Mouse (Mus musculus): ENCODE measurements around the gene Kcnma1. TPM values are rescaled to one million over a fixed set of nuclear protein-coding genes. Genes with fewer than 3 reads are reported as not detected.

Kcnma1 gene
- polyA plus RNA-seq, 1 experiment from 2014 or later = 0.05 TPM

DNA sequence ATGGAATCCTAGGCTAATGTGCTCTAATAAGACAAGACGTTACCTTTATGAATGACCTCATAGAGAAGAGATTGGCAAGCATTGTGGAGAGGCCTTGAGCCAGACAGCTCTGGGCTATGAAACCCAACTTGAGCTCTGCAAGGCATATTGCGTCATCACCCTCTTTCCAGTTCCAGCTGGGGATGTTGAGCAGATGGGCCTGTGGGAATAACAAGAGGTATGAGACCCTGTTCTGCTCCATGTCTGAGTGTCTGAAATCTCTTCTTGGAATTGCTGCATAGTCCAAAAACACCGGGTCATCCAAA, 519.8 kb downstream of the Kcnma1 start:
- no peak overlapping the region for H3K4me3 ChIP-seq (ENCODE audit: low read depth, low read length)
- ATAC-seq (ENCODE audit: low read depth) = no peak
- WGBS (ENCODE audit: insufficient replicate concordance) = 55% methylated on average over 3 of the region's 3 CpGs
- H3K27me3 ChIP-seq (ENCODE audit: control insufficient read depth, insufficient read depth, low read depth, low read length) = no peaks in the 10 kb centered on the region
- no peak overlapping the region for H3K4me2 ChIP-seq (ENCODE audit: low read depth, low read length)
- H3K27ac ChIP-seq (ENCODE audit: low read length) = no peak overlapping the region
- H3K4me1 ChIP-seq (ENCODE audit: control insufficient read depth, low read depth, low read length) = no peaks in the 10 kb centered on the region
- H3K36me3 ChIP-seq (ENCODE audit: control insufficient read depth, insufficient read depth) = no peaks in the 10 kb centered on the region
- no peaks in the 10 kb centered on the region for H3K9me3 ChIP-seq (replicated peaks; ENCODE audit: control insufficient read depth, low read length)
- no peak overlapping the region for H3K9ac ChIP-seq (ENCODE audit: low read depth, low read length)

- Histone ChIP-seq H3K27ac (ENCODE audit: low read length) (no peak overlapping the region), H3K27me3 (ENCODE audit: control insufficient read depth, insufficient read depth, low read depth, low read length) (no peaks in the 10 kb centered on the region), H3K36me3 (ENCODE audit: control insufficient read depth, insufficient read depth) (no peaks in the 10 kb centered on the region), H3K4me3 (ENCODE audit: low read depth, low read length) (no peak overlapping the region), H3K9me3 (replicated peaks; ENCODE audit: control insufficient read depth, low read length) (no peaks in the 10 kb centered on the region), H3K9ac (ENCODE audit: low read depth, low read length) (no peak overlapping the region), H3K4me2 (ENCODE audit: low read depth, low read length) (no peak overlapping the region), H3K4me1 (ENCODE audit: control insufficient read depth, low read depth, low read length) (no peaks in the 10 kb centered on the region)
- ATAC-seq (ENCODE audit: low read depth) = no peak
- WGBS (ENCODE audit: insufficient replicate concordance) = 58% methylated on average over 8 of the region's 8 CpGs
Measured at GRCm38 (mm10) chr14:23493750-23494495, 520.4 kb downstream of the Kcnma1 start.

GRCm38 (mm10) chr14:23492581-23493360, 521.5 kb downstream of the Kcnma1 start:
- H3K9me3 ChIP-seq (replicated peaks; ENCODE audit: control insufficient read depth, low read length) = no peaks in the 10 kb centered on the region
- H3K4me3 ChIP-seq (ENCODE audit: low read depth, low read length) = no peak overlapping the region
- H3K27me3 ChIP-seq (ENCODE audit: control insufficient read depth, insufficient read depth, low read depth, low read length) = no peaks in the 10 kb centered on the region
- 78% methylated on average over 9 of the region's 9 CpGs for WGBS (ENCODE audit: insufficient replicate concordance)
- no peaks in the 10 kb centered on the region for H3K4me1 ChIP-seq (ENCODE audit: control insufficient read depth, low read depth, low read length)
- ATAC-seq (ENCODE audit: low read depth) = no peak
- H3K9ac ChIP-seq (ENCODE audit: low read depth, low read length) = no peak overlapping the region
- H3K27ac ChIP-seq (ENCODE audit: low read length) = no peak overlapping the region
- H3K36me3 ChIP-seq (ENCODE audit: control insufficient read depth, insufficient read depth) = no peaks in the 10 kb centered on the region
- H3K4me2 ChIP-seq (ENCODE audit: low read depth, low read length) = no peak overlapping the region

- ATAC-seq (ENCODE audit: low read depth) = no peak
- 37% methylated on average over 2 of the region's 2 CpGs for WGBS (ENCODE audit: insufficient replicate concordance)
Measured at GRCm38 (mm10) chr14:23491359-23491758, 522.9 kb downstream of the Kcnma1 start.

GRCm38 (mm10) chr14:23486687-23487086, 527.6 kb downstream of the Kcnma1 start:
- H3K4me3 ChIP-seq (ENCODE audit: low read depth, low read length) = no peak overlapping the region
- no peaks in the 10 kb centered on the region for H3K36me3 ChIP-seq (ENCODE audit: control insufficient read depth, insufficient read depth)
- no peak overlapping the region for H3K9ac ChIP-seq (ENCODE audit: low read depth, low read length)
- H3K27me3 ChIP-seq (ENCODE audit: control insufficient read depth, insufficient read depth, low read depth, low read length) = no peaks in the 10 kb centered on the region
- H3K4me2 ChIP-seq (ENCODE audit: low read depth, low read length) = no peak overlapping the region
- no peaks in the 10 kb centered on the region for H3K4me1 ChIP-seq (ENCODE audit: control insufficient read depth, low read depth, low read length)
- 85% methylated on average over 1 of the region's 1 CpGs for WGBS (ENCODE audit: insufficient replicate concordance)
- H3K27ac ChIP-seq (ENCODE audit: low read length) = no peak overlapping the region
- no peaks in the 10 kb centered on the region for H3K9me3 ChIP-seq (replicated peaks; ENCODE audit: control insufficient read depth, low read length)
- no peak for ATAC-seq (ENCODE audit: low read depth)

More at GRCm38 (mm10) chr14:23491359-23491758, 522.9 kb downstream of the Kcnma1 start:
- no peaks in the 10 kb centered on the region for H3K9me3 ChIP-seq (replicated peaks; ENCODE audit: control insufficient read depth, low read length)
- H3K9ac ChIP-seq (ENCODE audit: low read depth, low read length) = no peak overlapping the region
- H3K27ac ChIP-seq (ENCODE audit: low read length) = no peak overlapping the region
- no peak overlapping the region for H3K4me3 ChIP-seq (ENCODE audit: low read depth, low read length)
- no peaks in the 10 kb centered on the region for H3K4me1 ChIP-seq (ENCODE audit: control insufficient read depth, low read depth, low read length)
- no peaks in the 10 kb centered on the region for H3K27me3 ChIP-seq (ENCODE audit: control insufficient read depth, insufficient read depth, low read depth, low read length)
- H3K4me2 ChIP-seq (ENCODE audit: low read depth, low read length) = no peak overlapping the region
- no peaks in the 10 kb centered on the region for H3K36me3 ChIP-seq (ENCODE audit: control insufficient read depth, insufficient read depth)

DNA sequence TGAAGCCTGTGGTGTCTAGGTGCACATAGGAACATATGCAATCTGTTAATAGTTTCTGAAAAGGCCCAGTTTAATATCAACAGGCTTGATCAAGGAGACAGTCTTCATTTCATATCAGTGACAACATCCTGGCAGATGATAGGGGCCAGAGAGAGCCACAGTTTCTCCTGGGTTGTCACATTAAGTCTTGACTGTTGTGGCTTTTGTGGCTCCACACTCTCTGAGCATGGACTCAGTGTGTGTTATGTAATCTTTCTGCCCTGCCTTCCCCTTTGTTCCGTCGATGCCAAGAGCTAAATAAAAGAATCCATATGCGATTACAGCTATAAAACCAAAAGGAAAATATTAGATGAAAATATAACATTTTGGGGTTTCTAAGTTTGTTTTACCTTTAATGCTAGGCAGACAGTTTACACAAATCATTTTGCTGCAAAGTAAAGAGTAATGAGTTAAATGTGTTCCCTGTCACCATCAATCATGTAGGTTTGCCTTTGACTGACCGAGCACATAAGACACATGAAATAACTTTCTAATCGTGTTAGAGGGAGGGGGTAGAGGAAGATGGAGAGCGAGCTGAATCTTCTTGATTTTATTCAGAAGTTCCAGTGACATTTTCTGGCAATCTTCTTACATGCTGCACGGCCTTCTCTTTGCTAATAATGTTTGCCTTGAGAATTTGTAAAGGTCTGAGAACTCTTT, 528.3 kb downstream of the Kcnma1 start:
- Histone ChIP-seq H3K27ac (ENCODE audit: low read length) (no peak overlapping the region), H3K9ac (ENCODE audit: low read depth, low read length) (no peak overlapping the region), H3K27me3 (ENCODE audit: control insufficient read depth, insufficient read depth, low read depth, low read length) (no peaks in the 10 kb centered on the region), H3K4me1 (ENCODE audit: control insufficient read depth, low read depth, low read length) (no peaks in the 10 kb centered on the region), H3K4me3 (ENCODE audit: low read depth, low read length) (no peak overlapping the region), H3K36me3 (ENCODE audit: control insufficient read depth, insufficient read depth) (no peaks in the 10 kb centered on the region), H3K9me3 (replicated peaks; ENCODE audit: control insufficient read depth, low read length) (no peaks in the 10 kb centered on the region), H3K4me2 (ENCODE audit: low read depth, low read length) (no peak overlapping the region)
- WGBS (ENCODE audit: insufficient replicate concordance) = 37% methylated on average over 7 of the region's 7 CpGs
- ATAC-seq (ENCODE audit: low read depth) = no peak

DNA sequence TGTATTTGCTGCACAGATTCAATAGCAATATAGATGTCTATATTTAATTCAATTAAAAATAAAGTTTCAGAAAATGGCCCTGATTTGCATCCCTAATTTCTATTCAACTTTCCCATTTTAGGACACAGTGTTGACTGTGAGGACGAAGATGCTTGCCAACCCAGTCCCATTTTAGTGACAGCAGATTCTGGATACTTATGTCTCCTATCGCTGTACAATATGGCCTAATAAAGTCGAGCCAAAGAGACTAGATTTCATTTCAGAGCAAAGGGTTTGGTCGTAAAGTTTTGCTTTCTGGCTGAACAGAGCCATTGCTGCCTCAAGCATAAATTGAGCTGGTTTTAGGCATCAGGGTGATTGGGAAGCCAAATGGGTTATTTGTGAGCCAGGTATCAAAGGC, 539.2 kb downstream of the Kcnma1 start:
- WGBS (ENCODE audit: insufficient replicate concordance) = 64% methylated on average over 4 of the region's 4 CpGs
- H3K4me3 ChIP-seq (ENCODE audit: low read depth, low read length) = no peak overlapping the region

GRCm38 (mm10) chr14:23470071-23470470, 544.2 kb downstream of the Kcnma1 start:
- no peak for ATAC-seq (ENCODE audit: low read depth)
- H3K36me3 ChIP-seq (ENCODE audit: control insufficient read depth, insufficient read depth) = no peaks in the 10 kb centered on the region
- no peaks in the 10 kb centered on the region for H3K4me1 ChIP-seq (ENCODE audit: control insufficient read depth, low read depth, low read length)
- no peak overlapping the region for H3K4me3 ChIP-seq (ENCODE audit: low read depth, low read length)
- H3K9ac ChIP-seq (ENCODE audit: low read depth, low read length) = no peak overlapping the region
- no peak overlapping the region for H3K4me2 ChIP-seq (ENCODE audit: low read depth, low read length)
- 68% methylated on average over 2 of the region's 2 CpGs for WGBS (ENCODE audit: insufficient replicate concordance)
- no peak overlapping the region for H3K27ac ChIP-seq (ENCODE audit: low read length)
- H3K27me3 ChIP-seq (ENCODE audit: control insufficient read depth, insufficient read depth, low read depth, low read length) = no peaks in the 10 kb centered on the region
- H3K9me3 ChIP-seq (replicated peaks; ENCODE audit: control insufficient read depth, low read length) = no peaks in the 10 kb centered on the region

More for the DNA sequence above, 539.2 kb downstream of the Kcnma1 start:
- H3K36me3 ChIP-seq (ENCODE audit: control insufficient read depth, insufficient read depth) = no peaks in the 10 kb centered on the region
- H3K9me3 ChIP-seq (replicated peaks; ENCODE audit: control insufficient read depth, low read length) = no peaks in the 10 kb centered on the region
- no peak for ATAC-seq (ENCODE audit: low read depth)
- no peak overlapping the region for H3K9ac ChIP-seq (ENCODE audit: low read depth, low read length)
- no peak overlapping the region for H3K4me2 ChIP-seq (ENCODE audit: low read depth, low read length)
- H3K27me3 ChIP-seq (ENCODE audit: control insufficient read depth, insufficient read depth, low read depth, low read length) = no peaks in the 10 kb centered on the region
- H3K27ac ChIP-seq (ENCODE audit: low read length) = no peak overlapping the region
- H3K4me1 ChIP-seq (ENCODE audit: control insufficient read depth, low read depth, low read length) = no peaks in the 10 kb centered on the region

DNA sequence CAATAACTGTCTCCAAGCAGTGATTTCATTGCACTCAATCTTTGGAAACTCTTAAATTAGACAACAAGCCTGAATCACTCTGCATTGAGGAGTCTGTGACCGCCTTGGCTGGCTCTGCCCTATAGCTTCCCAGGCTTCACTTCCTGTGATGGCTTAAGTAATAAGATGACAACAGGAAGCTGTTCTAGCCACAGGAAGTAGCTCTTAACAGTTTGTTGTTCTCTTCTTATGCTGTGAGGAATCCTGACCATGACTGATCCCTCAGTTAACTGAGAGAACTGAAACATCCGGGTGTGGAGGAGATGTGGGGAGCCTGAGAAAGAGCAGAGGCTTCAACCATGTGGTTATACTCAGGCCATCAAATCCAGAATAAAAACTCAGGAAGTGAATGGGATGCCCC, 549.2 kb downstream of the Kcnma1 start:
- no peak overlapping the region for H3K4me2 ChIP-seq (ENCODE audit: low read depth, low read length)
- H3K36me3 ChIP-seq (ENCODE audit: control insufficient read depth, insufficient read depth) = no peaks in the 10 kb centered on the region
- H3K9ac ChIP-seq (ENCODE audit: low read depth, low read length) = no peak overlapping the region
- no peak for ATAC-seq (ENCODE audit: low read depth)
- no peaks in the 10 kb centered on the region for H3K27me3 ChIP-seq (ENCODE audit: control insufficient read depth, insufficient read depth, low read depth, low read length)
- 15% methylated on average over 2 of the region's 2 CpGs for WGBS (ENCODE audit: insufficient replicate concordance)
- no peak overlapping the region for H3K4me3 ChIP-seq (ENCODE audit: low read depth, low read length)
- H3K4me1 ChIP-seq (ENCODE audit: control insufficient read depth, low read depth, low read length) = no peaks in the 10 kb centered on the region
- H3K9me3 ChIP-seq (replicated peaks; ENCODE audit: control insufficient read depth, low read length) = no peaks in the 10 kb centered on the region
- no peak overlapping the region for H3K27ac ChIP-seq (ENCODE audit: low read length)

Measured in liver, embryonic 16.5 days (tissue).